In the genomic region with DNA sequence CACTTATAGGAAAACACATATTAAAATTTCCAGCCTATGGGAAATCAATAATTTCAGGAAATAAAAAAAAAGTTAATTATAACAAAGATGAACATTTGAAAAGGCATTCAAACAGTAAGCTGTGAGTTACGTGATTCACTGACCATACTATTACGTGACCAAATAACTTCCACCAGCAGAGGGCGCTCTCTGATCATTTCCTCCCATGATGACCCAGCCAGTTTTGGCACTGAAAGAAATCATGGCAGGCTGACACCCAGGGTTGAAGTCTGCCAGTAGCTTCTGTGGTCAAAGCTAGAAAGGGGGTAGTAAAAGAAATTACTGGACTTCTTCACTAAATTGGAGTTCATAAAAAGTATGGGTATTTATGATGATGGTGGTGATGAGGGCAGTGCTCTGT, we compare ENCODE assay signal across 8 mouse cellular contexts. TPM values are rescaled to one million over a fixed set of nuclear protein-coding genes. Genes with fewer than 3 reads are reported as not detected.
DNase-seq lines count a peak whose midpoint lies in the region; ATAC-seq and TF ChIP-seq lines count a peak whose summit lies in the region.

No protein-coding gene starts in this region.

- peaks cover 16% of the 10 kb centered on the region; the same call in 1 of the 2 replicates for H3K4me1 ChIP-seq in heart, embryonic 12.5 days (replicated peaks)
- H3K4me1 ChIP-seq in cerebellum, adult 2 months (ENCODE audit: control insufficient read depth, insufficient read depth, low read length): no peaks in the 10 kb centered on the region
- H3K4me1 ChIP-seq in limb, embryonic 11.5 days (ENCODE audit: control insufficient read depth, insufficient read depth, low read length): no peaks in the 10 kb centered on the region
- H3K4me1 ChIP-seq in neural tube, embryonic 15.5 days: peaks cover 13% of the 10 kb centered on the region

- no peaks in the 10 kb centered on the region for H3K9me3 ChIP-seq in heart, embryonic 12.5 days (replicated peaks)
- H3K9me3 ChIP-seq in limb, embryonic 11.5 days (ENCODE audit: control insufficient read depth, low read length): no peaks in the 10 kb centered on the region
- H3K9me3 ChIP-seq in neural tube, embryonic 15.5 days (replicated peaks): no peaks in the 10 kb centered on the region

- no peak for TF ChIP-seq POLR2A in cerebellum, adult 2 months (IDR thresholded peaks at IDR 0.05; ENCODE audit: borderline replicate concordance, insufficient read depth, low read length)

- WGBS in heart, embryonic 12.5 days: 8% methylated on average over 3 of the region's 3 CpGs
- WGBS in cerebellum, adult 2 months: 14% methylated on average over 3 of the region's 3 CpGs
- 7% methylated on average over 3 of the region's 3 CpGs for WGBS in limb, embryonic 11.5 days
- WGBS in neural tube, embryonic 15.5 days: 8% methylated on average over 3 of the region's 3 CpGs

- peak; percentile 75 for TF ChIP-seq CTCF in cerebellum, adult 2 months (IDR thresholded peaks at IDR 0.05; ENCODE audit: borderline replicate concordance, insufficient read depth, low read depth, low read length)

- peak; percentile 93 for DNase-seq in heart, adult 11 months
- DNase-seq in cerebellum, adult 2 months: peak; percentile 55 to 67
- peak; percentile 79 to 81 for DNase-seq in frontal cortex, postnatal 25 days (ENCODE audit: low spot score in 2 of 2)
- peak; percentile 82 for DNase-seq in hindlimb bud, embryonic 11.5 days (ENCODE audit: extremely low spot score, low read depth, low spot score)
- peak; percentile 93 for DNase-seq in limb, embryonic 11.5 days (ENCODE audit: low spot score)
- DNase-seq in testis, postnatal 10 days (ENCODE audit: low spot score): peak; percentile 92

- H3K4me2 ChIP-seq in heart, embryonic 12.5 days: no peak overlapping the region
- H3K4me2 ChIP-seq in limb, embryonic 11.5 days (ENCODE audit: low read depth, severe bottlenecking): no peak overlapping the region
- no peak overlapping the region for H3K4me2 ChIP-seq in neural tube, embryonic 15.5 days

- no peak overlapping the region for H3K4me3 ChIP-seq in heart, embryonic 12.5 days
- no peak overlapping the region for H3K4me3 ChIP-seq in cerebellum, adult 2 months (replicated peaks; ENCODE audit: insufficient read depth, low read depth, low read length)
- H3K4me3 ChIP-seq in limb, embryonic 11.5 days (ENCODE audit: low read depth, low read length): no peak overlapping the region
- H3K4me3 ChIP-seq in neural tube, embryonic 15.5 days (replicated peaks): no peak overlapping the region

- no peaks in the 10 kb centered on the region for H3K36me3 ChIP-seq in heart, embryonic 12.5 days
- H3K36me3 ChIP-seq in limb, embryonic 11.5 days (ENCODE audit: control insufficient read depth, insufficient read depth, low read length): no peaks in the 10 kb centered on the region
- H3K36me3 ChIP-seq in neural tube, embryonic 15.5 days: no peaks in the 10 kb centered on the region

- ATAC-seq in heart, embryonic 12.5 days (ENCODE audit: insufficient number of reproducible peaks, low FRiP score): no peak
- ATAC-seq in limb, embryonic 11.5 days (ENCODE audit: insufficient number of reproducible peaks, low FRiP score, low TSS enrichment, low read depth): no peak
- ATAC-seq in neural tube, embryonic 15.5 days (ENCODE audit: low FRiP score): peak; percentile 57; the same call in 1 of the 2 replicates

- no peak overlapping the region for H3K27ac ChIP-seq in heart, embryonic 12.5 days (ENCODE audit: poor library complexity, severe bottlenecking)
- no peak overlapping the region for H3K27ac ChIP-seq in cerebellum, adult 2 months (ENCODE audit: insufficient read depth, low read length)
- H3K27ac ChIP-seq in limb, embryonic 11.5 days (replicated peaks; ENCODE audit: low read depth, low read length): no peak overlapping the region
- no peak overlapping the region for H3K27ac ChIP-seq in neural tube, embryonic 15.5 days (replicated peaks)

- peaks cover 3% of the 10 kb centered on the region; the same call in 1 of the 2 replicates for H3K27me3 ChIP-seq in heart, embryonic 12.5 days (replicated peaks)
- no peaks in the 10 kb centered on the region for H3K27me3 ChIP-seq in cerebellum, adult 2 months (ENCODE audit: control insufficient read depth, insufficient read depth, low read length)
- H3K27me3 ChIP-seq in limb, embryonic 11.5 days (ENCODE audit: control insufficient read depth, insufficient read depth, low read length): no peaks in the 10 kb centered on the region
- H3K27me3 ChIP-seq in neural tube, embryonic 15.5 days (replicated peaks): no peaks in the 10 kb centered on the region

- H3K9ac ChIP-seq in heart, embryonic 12.5 days: no peak overlapping the region
- H3K9ac ChIP-seq in limb, embryonic 11.5 days (ENCODE audit: low read length): no peak overlapping the region
- no peak overlapping the region for H3K9ac ChIP-seq in neural tube, embryonic 15.5 days (replicated peaks)

RNA-seq across cellular contexts. Expression of a gene that starts 33.1 kb away (rescaled TPM):
- 31.5 and 35.0 TPM in 2 replicates for polyA plus RNA-seq in heart, embryonic 12.5 days (2016; fragmentation: Nextera tagmentation; extraction: Ambion mirVana)
- polyA plus RNA-seq in cerebellum, adult 2 months (2012; rRNA removed): 11.8 and 12.8 TPM in 2 replicates
- polyA plus RNA-seq in limb, embryonic 11.5 days (2014; fragmentation: Nextera tagmentation; extraction: Ambion mirVana): 1.7 and 2.3 TPM in 2 replicates
- 9.1 and 9.5 TPM in 2 replicates for polyA plus RNA-seq in neural tube, embryonic 15.5 days (2015; fragmentation: Nextera tagmentation; extraction: Ambion mirVana)
